Mouse (Mus musculus): ENCODE measurements around the gene Gripap1.

- TF ChIP-seq CTCF (IDR thresholded peaks at IDR 0.05) (no peak), EP300 (IDR thresholded peaks at IDR 0.05) (no peak)
Measured at GRCm38 (mm10) chrX:7765764-7766163, 23.8 kb upstream of the Gripap1 start.

Measured in lung, postnatal 0 days (tissue).